Mouse (Mus musculus): ENCODE data around the gene Gm3424. TPM values are rescaled to one million over a fixed set of nuclear protein-coding genes. Genes with fewer than 3 reads are reported as not detected.
"Not testable (repeated sequence)": the region's sequence is repeated elsewhere in the genome, so short reads cannot be mapped to it uniquely, and the experiment has no call there.

Gene Gm3424
- polyA plus RNA-seq (2015; fragmentation: Nextera tagmentation; extraction: Ambion mirVana): not detected in 2 replicates

- not testable (repeated sequence) for H3K36me3 ChIP-seq (ENCODE audit: control insufficient read depth, insufficient read depth, low read length); H3K27me3 ChIP-seq (replicated peaks; ENCODE audit: control insufficient read depth, insufficient read depth, low read length)
These were observed at the start of gene Gm3424 for GRCm38 (mm10) chr14:5830229-5830628. Gm3424 (minus strand) TSS chr14:5830329.

GRCm38 (mm10) chr14:5879791-5880190 is 49.7 kb upstream of the Gm3424 start:
- Histone ChIP-seq H3K4me3 (ENCODE audit: low read length) (peak overlapping the region; percentile 39), H3K4me2 (ENCODE audit: low read depth, low read length) (peak overlapping the region; percentile 68)
- not testable (repeated sequence) for H3K27ac ChIP-seq (ENCODE audit: low read length); H3K4me1 ChIP-seq (ENCODE audit: control insufficient read depth, insufficient read depth, low read length); H3K9ac ChIP-seq (ENCODE audit: low read depth, low read length); H3K27me3 ChIP-seq (replicated peaks; ENCODE audit: control insufficient read depth, insufficient read depth, low read length); H3K9me3 ChIP-seq (ENCODE audit: control insufficient read depth, low read length); ATAC-seq; H3K36me3 ChIP-seq (ENCODE audit: control insufficient read depth, insufficient read depth, low read length)
- 1% methylated on average over 19 of the region's 28 CpGs for WGBS

More at GRCm38 (mm10) chr14:5830229-5830628, at the start of gene Gm3424:
- H3K27ac ChIP-seq (ENCODE audit: low read length); H3K4me3 ChIP-seq (ENCODE audit: low read length); ATAC-seq; H3K4me1 ChIP-seq (ENCODE audit: control insufficient read depth, insufficient read depth, low read length); H3K4me2 ChIP-seq (ENCODE audit: low read depth, low read length); H3K9me3 ChIP-seq (ENCODE audit: control insufficient read depth, low read length); H3K9ac ChIP-seq (ENCODE audit: low read depth, low read length): not testable (repeated sequence)
- no CpG with 5 or more reads among the region's 3 CpGs for WGBS

GRCm38 (mm10) chr14:5879136-5879535 is 49.0 kb upstream of the Gm3424 start:
- not testable (repeated sequence) for H3K36me3 ChIP-seq (ENCODE audit: control insufficient read depth, insufficient read depth, low read length); ATAC-seq; H3K9me3 ChIP-seq (ENCODE audit: control insufficient read depth, low read length); H3K4me1 ChIP-seq (ENCODE audit: control insufficient read depth, insufficient read depth, low read length); H3K9ac ChIP-seq (ENCODE audit: low read depth, low read length); H3K27ac ChIP-seq (ENCODE audit: low read length); H3K4me2 ChIP-seq (ENCODE audit: low read depth, low read length); H3K4me3 ChIP-seq (ENCODE audit: low read length); H3K27me3 ChIP-seq (replicated peaks; ENCODE audit: control insufficient read depth, insufficient read depth, low read length)
- 6% methylated on average over 4 of the region's 11 CpGs for WGBS

- not testable (repeated sequence) for H3K9ac ChIP-seq (ENCODE audit: low read depth, low read length); H3K4me1 ChIP-seq (ENCODE audit: control insufficient read depth, insufficient read depth, low read length); H3K9me3 ChIP-seq (ENCODE audit: control insufficient read depth, low read length); ATAC-seq; H3K4me3 ChIP-seq (ENCODE audit: low read length); H3K27ac ChIP-seq (ENCODE audit: low read length); H3K27me3 ChIP-seq (replicated peaks; ENCODE audit: control insufficient read depth, insufficient read depth, low read length); H3K36me3 ChIP-seq (ENCODE audit: control insufficient read depth, insufficient read depth, low read length); H3K4me2 ChIP-seq (ENCODE audit: low read depth, low read length)
- 83% methylated on average over 3 of the region's 3 CpGs for WGBS
These were observed 25.8 kb upstream of the Gm3424 start for GRCm38 (mm10) chr14:5855911-5856310.

GRCm38 (mm10) chr14:5812699-5813356 is 17.3 kb downstream of the Gm3424 start:
- no CpG with 5 or more reads among the region's 47 CpGs for WGBS
- ATAC-seq: peak; percentile 68; the same call in 1 of the 2 replicates

GRCm38 (mm10) chr14:5807882-5808281 is 22.2 kb downstream of the Gm3424 start, which contains the start of gene Gm3383:
Gm3383 (minus strand) TSS chr14:5807982.
- not testable (repeated sequence) for ATAC-seq; H3K36me3 ChIP-seq (ENCODE audit: control insufficient read depth, insufficient read depth, low read length); H3K27ac ChIP-seq (ENCODE audit: low read length); H3K9ac ChIP-seq (ENCODE audit: low read depth, low read length); H3K4me3 ChIP-seq (ENCODE audit: low read length); H3K27me3 ChIP-seq (replicated peaks; ENCODE audit: control insufficient read depth, insufficient read depth, low read length); H3K9me3 ChIP-seq (ENCODE audit: control insufficient read depth, low read length); H3K4me1 ChIP-seq (ENCODE audit: control insufficient read depth, insufficient read depth, low read length); H3K4me2 ChIP-seq (ENCODE audit: low read depth, low read length)
- no CpG with 5 or more reads among the region's 3 CpGs for WGBS

More at GRCm38 (mm10) chr14:5812699-5813356, 17.3 kb downstream of the Gm3424 start:
- not testable (repeated sequence) for H3K27ac ChIP-seq (ENCODE audit: low read length); H3K4me3 ChIP-seq (ENCODE audit: low read length); H3K4me1 ChIP-seq (ENCODE audit: control insufficient read depth, insufficient read depth, low read length); H3K9ac ChIP-seq (ENCODE audit: low read depth, low read length); H3K9me3 ChIP-seq (ENCODE audit: control insufficient read depth, low read length); H3K36me3 ChIP-seq (ENCODE audit: control insufficient read depth, insufficient read depth, low read length); H3K27me3 ChIP-seq (replicated peaks; ENCODE audit: control insufficient read depth, insufficient read depth, low read length); H3K4me2 ChIP-seq (ENCODE audit: low read depth, low read length)

Other genes with a start within 250 kb of the Gm3424 start
- not detected in 2 replicates for gene Gm8265, start 197.3 kb downstream of the Gm3424 start, polyA plus RNA-seq (2015; fragmentation: Nextera tagmentation; extraction: Ambion mirVana)
- not detected in 2 replicates for gene Gm9603, start 142.9 kb downstream of the Gm3424 start, polyA plus RNA-seq (2015; fragmentation: Nextera tagmentation; extraction: Ambion mirVana)
- gene Gm3373, start 88.8 kb downstream of the Gm3424 start, polyA plus RNA-seq (2015; fragmentation: Nextera tagmentation; extraction: Ambion mirVana): 0.11 TPM in 1 of 2 replicates, not detected in the other
- 0.29 and 0.34 TPM in 2 replicates for gene Gm3383, start 22.3 kb downstream of the Gm3424 start, polyA plus RNA-seq (2015; fragmentation: Nextera tagmentation; extraction: Ambion mirVana)
- 0.11 TPM in 1 of 2 replicates, not detected in the other for gene Gm8237, start 50.1 kb upstream of the Gm3424 start, polyA plus RNA-seq (2015; fragmentation: Nextera tagmentation; extraction: Ambion mirVana)
- gene Gm3248, start 131.4 kb upstream of the Gm3424 start, polyA plus RNA-seq (2015; fragmentation: Nextera tagmentation; extraction: Ambion mirVana): 0.48 and 0.56 TPM in 2 replicates
- gene Gm3453, start 148.8 kb upstream of the Gm3424 start, polyA plus RNA-seq (2015; fragmentation: Nextera tagmentation; extraction: Ambion mirVana): not detected in 2 replicates
- gene Gm6337, start 227.9 kb upstream of the Gm3424 start, polyA plus RNA-seq (2015; fragmentation: Nextera tagmentation; extraction: Ambion mirVana): not detected in 2 replicates